Mouse (Mus musculus) lung, postnatal 25 days (tissue): ENCODE measurements around the gene Pick1.

Source experiments
- DNase-seq: peaks from one replicate; pipeline ENCODE4 v3.0.0; 2022; ENCODE audit warnings: low spot score

Pick1 gene

DNA sequence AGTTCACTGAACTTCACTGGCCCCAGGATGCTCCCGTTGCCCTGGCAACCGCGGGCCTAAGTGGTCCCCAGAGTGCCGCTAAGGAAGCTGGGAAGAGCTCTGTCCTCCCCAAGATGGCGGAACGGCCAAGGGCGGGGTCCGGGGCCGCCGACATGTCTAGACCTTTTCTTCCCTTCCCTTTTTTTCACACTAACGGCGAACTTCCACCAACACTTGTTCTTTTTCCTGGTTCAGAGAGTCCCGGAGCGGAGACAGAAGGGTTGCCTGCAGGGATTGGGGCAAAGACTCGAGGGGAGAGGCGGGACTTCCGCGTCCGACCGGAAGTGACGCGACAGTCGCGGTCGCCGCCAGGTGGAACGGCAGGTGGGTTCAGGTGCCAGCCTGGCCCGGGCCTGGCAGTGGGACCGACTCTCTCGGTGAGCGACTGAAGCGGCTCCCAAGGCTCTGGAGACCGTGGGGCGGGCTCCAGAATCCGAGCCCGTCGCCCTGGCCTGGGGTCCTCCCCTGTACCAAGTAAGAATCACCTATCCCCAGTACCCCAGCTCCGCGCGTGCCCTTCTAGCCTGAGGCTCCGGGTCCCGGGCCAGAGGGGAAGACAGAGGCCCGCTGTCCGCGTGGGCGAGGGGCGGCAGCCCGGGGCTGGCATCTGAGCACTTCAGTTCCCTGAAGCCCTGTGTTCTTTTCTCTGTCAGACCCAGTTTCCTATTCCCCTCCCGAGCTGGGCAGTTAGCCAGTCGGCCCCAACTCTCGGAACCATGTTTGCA, at the start of gene Pick1, which contains the start of gene Gm49486:
Pick1 (plus strand) TSS at position 116 of the 764 bp plus-strand sequence.
Gm49486 (plus strand) TSS at position 334 of the 764 bp plus-strand sequence.
- peak; percentile 88 for DNase-seq

DNA sequence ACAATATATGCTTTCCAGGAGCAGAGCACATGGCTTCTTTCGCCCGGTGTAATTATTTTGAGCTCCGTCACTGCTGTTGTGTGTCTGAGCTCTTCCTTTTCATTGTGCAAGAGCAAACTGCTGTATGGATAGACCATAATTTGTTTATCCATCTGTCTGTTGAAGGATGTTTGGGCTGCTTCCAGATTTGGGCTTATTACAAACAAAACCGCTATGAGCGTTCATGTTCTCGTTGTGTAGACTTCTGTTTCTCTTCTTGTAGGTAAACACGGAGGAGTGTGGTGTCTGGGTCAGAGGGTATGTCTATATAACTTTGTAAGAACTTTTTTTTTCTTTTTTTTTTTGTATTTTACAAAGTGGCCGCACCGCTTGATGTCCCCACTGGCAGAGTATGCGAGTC, 43.8 kb upstream of the Pick1 start:
- DNase-seq = peak; percentile 10

DNA sequence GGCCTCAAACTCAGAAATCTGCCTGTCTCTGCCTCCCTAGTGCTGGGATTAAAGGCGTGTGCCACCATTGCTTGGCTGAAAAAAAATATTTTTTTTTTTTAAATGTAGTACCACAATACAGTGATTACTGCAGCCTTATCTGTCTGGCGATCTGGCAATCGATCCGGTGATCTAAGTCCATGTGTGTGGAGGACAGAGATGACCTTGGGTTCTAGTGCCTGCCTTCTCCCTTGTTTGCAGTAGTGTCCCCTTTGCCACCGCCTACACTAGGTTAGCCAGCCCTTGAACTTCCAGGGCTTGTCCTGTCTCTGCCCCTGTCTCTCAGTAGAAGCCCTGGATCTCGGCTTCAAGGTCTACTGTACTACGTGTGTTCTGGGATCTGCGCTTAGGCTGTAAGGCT, 41.2 kb upstream of the Pick1 start:
- no peak for DNase-seq

DNA sequence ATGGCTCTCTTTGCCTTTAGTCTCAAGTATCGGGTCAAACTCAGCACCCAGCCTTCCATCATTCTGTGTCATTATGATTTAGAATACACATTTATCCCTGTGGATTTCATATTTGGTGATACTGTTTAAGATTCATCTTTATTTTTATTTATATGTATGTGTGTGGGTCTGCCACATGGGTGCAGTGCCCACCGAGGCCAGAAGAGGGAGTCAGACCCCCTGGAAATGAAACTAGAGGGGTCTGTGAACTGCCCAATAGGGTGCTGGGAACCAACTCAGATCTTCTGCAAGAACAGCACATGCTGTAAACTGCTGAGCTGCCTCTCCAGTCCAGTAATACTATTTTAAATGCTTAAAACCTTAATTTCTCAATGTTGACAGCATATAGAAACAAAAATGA, 37.5 kb upstream of the Pick1 start:
- no peak for DNase-seq

DNA sequence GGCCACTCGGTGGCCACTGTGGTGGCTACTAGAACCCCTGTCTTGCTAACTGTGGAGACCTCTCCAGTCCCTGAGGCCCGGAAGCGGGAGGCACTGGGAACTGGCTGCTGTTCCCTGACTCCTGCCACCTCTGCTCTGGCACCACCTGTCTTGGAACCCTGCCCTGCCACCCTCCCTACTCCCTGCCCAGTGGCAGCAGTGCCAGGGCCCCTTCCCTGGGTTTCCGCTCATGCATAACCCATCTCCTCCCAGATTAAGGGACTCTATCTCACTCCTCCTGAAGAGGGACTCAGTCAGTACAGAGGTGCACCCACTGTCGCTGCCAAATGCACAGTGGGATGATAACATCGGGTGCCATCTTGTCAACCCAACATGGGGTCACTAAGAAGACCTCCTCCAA, 36.5 kb upstream of the Pick1 start:
- no peak for DNase-seq

DNA sequence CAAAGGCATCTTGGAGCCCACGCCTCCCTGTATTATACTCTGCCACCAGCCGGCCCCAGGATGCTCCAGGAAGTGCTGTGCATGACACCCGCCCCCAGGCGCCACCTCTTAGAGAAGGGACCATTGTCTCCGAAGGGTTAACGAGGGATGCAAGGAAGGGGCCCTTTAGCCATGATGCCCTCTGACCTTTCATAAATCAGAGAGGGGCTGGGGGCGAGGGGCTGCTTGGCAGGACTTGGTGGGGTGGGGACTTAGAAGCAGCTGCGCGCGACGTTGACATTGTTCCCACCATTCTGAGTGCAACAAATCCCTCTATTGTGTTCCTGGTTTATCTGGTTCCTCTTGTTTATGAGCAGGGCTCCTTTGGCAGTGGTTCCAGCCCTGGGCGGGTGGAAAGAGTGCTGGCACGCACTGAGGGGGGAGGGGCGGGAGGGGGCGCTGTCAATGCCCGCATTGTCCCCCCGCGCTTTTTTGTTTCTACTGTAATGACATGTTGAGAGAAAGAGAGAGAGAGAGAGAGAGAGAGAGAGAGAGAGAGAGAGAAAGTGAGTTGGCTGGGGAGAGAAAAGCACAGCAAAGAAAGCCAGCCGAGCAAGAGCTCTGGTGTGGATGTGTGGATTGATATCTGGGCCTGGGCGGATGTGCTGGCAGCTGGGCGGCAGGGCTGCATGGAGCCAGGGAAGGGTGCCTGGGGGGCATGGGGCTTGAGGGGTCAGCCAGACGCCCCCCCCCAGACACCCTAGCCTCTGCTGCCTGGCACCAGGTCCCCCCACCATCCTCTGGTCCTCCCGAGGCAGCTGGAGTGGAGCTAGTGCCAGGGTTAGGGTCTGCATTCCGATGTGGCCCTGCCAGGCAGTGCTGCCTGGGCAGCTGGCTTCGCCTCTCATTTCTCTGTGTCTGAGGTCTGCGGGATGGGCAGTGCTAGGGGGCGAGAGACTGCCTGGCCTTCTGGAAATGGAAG, 35.8 kb upstream of the Pick1 start:
- peak; percentile 55 for DNase-seq

DNA sequence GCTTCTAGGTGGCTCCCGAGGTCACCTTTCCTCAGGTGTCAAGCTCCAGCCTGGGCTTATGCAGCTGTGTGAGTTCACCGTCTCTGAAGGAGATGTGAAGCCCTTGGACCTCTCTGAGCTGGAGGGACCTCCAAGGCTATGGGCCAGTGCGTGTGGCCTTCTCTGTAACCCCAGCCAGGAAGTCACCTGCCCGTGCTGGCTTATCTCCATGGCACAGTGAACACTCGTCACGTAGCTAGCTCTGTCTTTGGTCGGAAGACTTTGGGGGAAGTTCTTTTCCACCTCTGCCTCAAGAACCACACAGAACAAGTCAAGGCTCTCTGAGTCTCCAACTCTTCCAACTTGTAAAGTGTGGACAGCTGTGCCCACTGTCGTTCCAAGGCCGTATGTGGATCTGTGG, 34.9 kb upstream of the Pick1 start:
- no peak for DNase-seq

DNA sequence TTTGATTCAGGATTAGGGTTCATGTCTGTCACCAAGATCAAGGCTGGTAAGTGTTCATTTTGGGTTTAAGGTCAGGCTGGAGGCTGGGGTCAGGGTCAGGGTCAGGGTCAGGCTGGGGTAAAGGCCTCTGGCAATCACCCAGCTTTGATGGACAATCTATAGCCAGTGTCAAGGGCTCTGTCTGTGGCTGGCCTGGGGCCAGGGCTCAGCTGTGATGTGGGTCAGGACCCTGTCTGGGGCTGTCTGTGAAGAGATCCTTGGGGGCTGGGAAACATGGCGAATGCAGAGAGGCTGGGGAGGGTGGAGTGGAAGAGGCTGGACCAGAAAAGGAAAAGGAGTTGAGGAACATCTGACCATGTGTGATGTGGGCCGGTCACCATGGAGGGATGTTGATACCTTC, 34.0 kb upstream of the Pick1 start:
- DNase-seq = no peak

DNA sequence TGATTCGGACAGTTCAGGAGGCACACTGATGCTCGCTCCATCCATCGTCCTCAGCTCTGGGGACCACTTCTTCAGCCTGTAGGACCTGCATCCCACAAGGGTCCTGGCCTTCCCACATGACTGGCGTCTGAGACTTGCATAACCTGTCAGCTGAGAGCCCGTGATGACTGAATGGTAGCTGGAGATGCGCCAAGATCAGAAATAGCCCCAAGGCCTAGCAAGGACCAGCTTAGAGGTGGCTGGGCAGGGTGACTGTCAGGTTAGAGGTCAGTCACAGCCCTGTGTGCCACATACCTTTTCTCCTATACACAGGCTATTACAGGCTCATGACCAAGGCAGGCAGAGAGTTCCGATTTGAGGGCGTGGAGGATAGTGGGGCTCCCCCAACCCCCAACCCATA, 33.5 kb upstream of the Pick1 start:
- no peak for DNase-seq

DNA sequence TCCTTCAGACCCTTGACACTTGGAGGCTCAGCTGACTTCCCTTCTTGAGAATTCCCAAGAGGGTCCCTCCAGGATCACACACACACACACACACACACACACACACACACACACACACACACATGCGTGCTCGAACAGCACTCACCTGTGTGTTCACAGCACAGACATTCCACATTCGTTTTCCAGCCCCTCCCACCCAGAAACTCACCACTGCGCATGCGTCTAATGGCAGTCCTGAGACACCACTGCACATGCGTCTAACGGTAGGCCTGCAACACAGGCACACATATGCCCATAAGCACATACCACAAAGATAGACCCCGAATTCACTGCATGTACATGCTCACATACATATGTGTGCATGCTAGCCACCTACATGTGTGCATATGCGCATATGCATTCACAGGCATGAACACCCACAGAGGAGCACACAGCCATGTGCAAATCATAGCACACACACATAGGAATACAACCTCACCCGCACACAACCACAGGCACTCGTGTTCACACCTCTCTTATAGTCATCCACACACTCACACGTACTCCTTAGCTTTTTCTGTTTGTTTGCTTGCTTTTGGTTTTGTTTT, 29.5 kb upstream of the Pick1 start:
- DNase-seq = no peak

DNA sequence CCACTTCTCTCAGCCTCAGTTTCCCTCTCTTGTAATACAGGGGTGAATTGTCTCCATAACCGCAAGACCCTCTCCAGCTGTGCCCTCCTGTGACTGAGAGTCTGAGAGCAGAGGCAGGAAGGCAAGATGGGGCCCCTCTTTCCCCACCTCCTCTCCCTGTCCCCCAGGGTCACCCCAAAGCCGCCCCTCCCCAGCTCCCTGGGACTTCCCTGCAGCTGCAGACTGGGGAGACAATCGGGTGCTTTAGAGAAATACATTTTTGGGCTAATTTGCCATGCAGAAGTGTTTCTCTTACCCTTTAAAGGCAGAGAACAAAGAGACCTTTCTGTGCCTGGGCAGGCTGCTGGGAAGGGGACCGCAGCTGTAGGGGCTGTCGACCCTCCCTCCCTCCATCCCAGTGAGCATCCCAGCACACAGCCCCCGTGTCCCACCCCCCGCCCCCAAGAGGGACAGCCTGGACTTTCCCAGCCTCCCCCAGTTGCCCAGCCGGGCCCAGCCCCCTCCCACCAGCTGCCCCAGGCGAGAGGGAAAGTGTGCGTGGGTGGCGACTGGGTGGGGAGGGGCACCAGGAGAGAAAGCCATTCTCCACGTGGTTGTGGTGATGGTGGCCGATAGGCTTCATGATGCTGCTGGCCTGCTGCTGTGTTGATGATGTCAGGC, 27.4 kb upstream of the Pick1 start:
- no peak for DNase-seq

DNA sequence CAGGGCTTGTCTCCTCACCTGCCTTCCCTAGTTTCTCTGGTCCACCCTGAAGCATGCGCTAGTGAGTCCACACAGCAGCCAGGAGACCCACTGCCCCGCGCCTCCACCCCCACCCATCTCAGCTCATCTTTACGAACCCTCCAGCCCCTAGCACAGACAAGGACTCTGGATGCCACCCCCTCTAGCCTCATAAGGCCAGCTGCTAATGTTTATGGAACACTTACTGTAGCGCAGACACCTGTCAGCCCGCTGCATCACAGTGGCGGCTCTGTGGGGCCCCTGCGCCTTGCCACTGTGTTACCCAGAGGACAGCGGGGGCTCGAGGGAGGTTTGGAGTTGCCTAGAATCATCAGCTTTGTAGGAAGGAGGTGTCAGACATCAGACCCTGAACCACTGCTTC, 26.4 kb upstream of the Pick1 start:
- no peak for DNase-seq

DNA sequence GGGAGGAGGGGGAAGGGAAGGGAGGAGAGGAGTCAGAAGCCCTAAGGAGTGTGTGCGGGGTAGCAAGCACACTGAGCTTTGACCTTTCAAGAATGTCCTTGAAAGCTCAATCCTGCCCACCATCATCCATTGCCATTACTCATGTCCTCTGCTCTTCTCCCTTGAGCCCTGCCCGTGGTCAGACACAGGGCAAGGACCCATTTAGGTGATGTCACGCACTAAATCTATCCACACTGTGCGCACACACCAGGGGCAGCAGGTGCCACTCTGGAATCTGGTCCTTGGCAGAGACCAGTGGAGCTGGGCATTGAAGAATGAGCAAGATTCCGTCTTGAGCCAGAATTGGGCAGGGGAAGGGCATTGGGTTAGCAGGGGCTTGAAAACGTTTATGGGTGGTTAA, 20.8 kb upstream of the Pick1 start:
- DNase-seq = no peak

DNA sequence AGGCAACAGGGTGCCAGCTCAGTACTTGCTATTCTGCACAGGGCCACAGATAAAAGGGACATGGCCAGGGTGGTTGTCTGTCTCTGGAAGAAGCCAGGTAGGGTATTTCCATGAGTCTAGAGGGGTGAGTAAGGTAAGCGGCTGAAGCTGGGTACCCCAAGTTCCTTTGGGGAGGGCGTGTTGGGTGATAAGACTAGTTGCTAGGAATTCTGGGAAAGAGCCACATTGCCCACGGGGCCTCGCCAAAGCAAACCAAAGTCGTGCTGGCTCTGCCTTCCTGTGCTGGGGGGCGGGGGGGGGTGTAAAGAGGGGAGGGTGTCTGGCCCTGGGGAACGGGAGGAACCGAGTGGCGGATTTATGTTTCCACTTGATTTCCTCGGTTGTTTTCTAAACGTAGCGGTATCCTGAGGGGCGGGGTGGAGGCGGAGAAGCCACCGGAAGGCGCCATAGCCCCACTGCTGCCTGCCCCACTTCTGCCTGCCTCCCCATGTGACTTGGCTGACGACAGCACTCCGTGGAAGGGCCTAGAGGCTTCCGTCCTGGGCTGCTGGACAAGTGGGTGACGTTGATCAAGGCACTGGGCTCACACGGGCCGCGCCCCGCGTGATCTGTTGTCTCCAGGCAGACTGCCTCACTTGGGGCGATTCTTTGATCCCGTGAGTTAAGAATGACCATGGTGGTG, 20.1 kb upstream of the Pick1 start:
- peak; percentile 66 for DNase-seq

DNA sequence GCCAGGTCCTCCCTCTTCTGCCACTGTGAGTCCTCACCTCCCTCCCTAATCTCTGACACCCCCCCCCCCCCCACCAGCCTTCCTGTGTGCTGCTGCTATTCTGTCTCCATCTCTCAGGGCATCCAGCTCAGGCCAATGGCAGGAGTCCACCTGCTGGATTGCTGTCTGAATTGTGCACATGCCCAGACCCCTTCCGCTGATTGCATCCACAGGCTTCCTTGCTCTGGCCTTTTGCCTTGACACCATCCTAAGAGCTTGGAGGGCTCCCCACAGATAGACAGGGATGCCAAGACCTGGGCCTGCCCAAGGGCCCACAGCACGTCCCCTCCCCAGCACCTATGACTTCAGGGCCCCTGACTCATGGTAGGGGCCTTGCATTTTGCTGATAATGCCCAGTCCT, 18.6 kb upstream of the Pick1 start:
- no peak for DNase-seq

DNA sequence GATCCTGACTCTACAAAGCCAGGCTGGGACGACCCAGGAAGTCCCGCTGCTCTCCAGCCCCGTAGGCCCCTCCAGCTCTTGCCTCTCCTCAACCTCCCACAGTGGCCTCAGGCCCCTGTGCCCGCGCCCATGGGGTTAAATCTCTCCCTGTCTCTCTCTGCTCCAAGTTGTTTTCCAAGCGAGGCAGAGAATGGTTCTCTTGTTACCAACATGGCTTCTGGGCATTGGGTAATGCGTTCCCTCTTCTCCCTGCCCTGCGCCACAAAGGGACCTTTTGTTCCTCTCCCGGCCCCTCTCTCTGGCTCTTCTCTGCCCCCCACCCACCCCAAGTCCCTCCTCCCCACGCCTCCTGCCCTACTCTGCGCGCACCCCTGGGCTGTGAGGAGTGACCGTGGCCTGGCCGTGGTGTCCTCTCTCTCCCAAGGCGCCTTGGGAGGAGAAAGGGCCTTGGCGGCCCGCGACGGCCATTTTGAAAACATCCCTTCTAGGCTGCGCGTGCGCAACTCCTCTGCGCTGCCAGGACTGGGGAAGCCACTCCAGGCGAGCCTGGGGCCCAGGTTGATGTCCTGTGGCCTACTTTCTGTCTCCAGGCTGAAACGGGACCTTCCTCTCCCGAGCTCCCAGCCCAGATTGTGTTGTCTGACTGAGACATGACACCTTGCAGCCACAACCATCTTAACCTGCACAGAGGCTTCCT, 16.1 kb upstream of the Pick1 start:
- DNase-seq = no peak

DNA sequence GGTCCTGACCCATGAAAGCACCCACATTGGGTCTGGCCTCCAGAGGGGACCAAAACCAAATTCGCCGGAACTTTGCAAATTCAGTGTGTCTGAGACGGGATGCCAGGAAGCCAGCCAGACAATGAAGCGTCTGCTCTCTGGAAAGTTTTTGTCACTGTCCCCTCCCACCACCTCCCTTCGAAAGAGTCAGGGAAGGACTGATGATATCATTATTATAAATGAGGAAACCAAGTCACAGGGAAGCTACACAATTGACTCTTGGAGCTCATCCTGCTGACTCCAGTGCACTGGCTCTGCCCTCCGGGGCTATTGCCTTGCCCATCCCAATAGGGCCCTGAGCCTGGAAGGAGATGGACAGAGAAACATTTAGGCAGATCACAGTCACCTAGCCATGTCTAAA, 15.4 kb upstream of the Pick1 start:
- DNase-seq = peak; percentile 33

DNA sequence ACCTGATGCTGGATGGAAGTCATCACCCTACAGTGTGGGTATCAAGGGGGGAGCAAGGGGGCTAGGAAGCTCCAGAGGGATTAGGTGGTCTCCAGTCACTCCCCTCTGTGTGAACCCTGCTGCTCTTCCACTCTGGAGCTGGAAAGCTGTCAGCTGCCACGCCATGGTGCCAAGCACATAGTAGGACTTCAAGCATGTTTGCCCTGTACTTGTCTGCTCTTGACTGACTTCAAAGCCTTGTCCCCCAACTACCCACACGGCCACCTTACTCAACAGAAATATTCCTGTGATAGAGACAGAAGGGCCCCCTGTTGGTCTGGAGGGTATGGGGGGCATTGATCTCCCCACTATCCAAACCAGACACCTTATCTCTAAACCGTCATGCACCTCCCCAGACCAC, 12.8 kb upstream of the Pick1 start:
- DNase-seq = no peak

DNA sequence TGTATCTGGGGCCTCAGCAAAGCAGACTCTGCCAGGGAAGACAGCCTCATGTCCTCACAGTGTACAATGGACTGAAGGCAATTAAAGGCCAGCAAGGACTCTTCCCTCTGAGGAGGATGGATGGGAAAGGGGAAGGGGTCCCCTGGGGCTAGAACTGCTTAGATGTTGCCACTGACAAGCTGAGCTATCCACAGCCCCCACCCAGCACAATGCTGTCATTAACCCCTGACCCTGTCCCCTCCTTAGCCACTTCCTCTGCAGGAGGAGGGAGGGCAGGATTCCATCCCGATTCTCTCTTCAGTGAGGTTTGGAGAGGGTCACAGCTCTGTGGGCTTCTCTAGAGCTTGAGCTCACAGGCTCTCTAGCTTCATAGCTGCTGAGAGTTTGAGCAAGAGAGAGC, 9.4 kb upstream of the Pick1 start:
- no peak for DNase-seq

DNA sequence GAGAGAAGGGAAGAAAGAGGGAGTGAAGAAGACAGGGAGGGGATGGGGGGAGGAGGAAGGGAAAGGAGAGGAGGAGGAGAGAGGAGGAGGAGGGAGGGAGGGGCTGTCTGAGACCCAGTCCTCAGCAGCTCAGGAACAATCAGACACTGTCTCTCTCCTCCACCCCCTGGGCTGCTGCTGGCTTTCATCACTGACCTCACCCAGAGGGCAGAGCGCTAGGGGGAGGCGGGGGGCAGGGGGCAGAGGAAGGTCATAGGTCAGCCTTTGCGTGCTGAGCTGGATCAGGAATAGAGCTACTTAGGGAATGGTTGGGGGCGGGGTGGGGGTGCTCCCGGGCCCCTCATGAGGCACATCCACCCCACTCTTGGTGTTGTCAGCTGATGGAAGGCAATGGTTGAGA, 5.3 kb upstream of the Pick1 start:
- no peak for DNase-seq

DNA sequence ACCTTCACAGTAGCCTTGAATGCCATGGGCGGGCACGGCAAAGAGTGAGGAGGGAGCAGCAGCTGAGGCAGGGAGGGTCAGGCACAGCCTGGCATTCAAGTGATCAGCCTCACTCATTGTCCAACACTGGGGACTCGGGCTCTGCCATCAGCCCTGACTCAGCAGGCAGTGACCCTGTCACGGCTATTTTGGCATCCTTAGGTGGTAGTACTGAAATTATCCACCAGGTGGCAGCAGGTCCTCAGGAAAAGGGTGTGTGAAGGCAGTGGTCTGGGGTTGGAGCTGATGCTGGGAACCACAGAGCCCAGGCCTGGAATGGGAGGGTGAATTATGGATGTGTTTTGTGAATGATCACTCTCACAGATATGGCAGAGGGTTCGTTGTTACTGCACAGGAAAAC, 4.3 kb upstream of the Pick1 start:
- peak; percentile 86 for DNase-seq
